Mouse (Mus musculus) CH12.LX (cell line): ENCODE measurements around the gene Cask. TPM values are rescaled to one million over a fixed set of nuclear protein-coding genes. Genes with fewer than 3 reads are reported as not detected.

Experiments
- DNase-seq: peaks from one replicate; pipeline ENCODE4 v3.0.0-alpha.2; 2013; ENCODE audit errors: extremely low read depth
- H3K27ac ChIP-seq: 2 replicates; pipeline ENCODE4 v1.5.1; 2012; ENCODE audit warnings: low read depth, mild to moderate bottlenecking, control low read depth, moderate library complexity; ENCODE audit not compliant: insufficient read depth
- H3K27me3 ChIP-seq: replicated peaks from 2 replicates; pipeline ENCODE3; 2012; ENCODE audit warnings: inconsistent platforms
- H3K36me3 ChIP-seq, 2 experiments: replicated peaks in 1 of 2; 2 replicates each; pipeline versions ENCODE3 to v1.6.1; 2012; ENCODE audit warnings: inconsistent platforms in 1 of 2, low read length in 1 of 2, mild to moderate bottlenecking in 1 of 2, mixed read lengths in 1 of 2, moderate library complexity in 1 of 2; ENCODE audit not compliant: control insufficient read depth in 1 of 2, insufficient read depth in 1 of 2
- H3K4me1 ChIP-seq, 2 experiments: 2 replicates each; pipeline ENCODE4 v1.6.1; 2012; ENCODE audit warnings: inconsistent platforms in 1 of 2, moderate library complexity in 1 of 2; ENCODE audit not compliant: insufficient read depth in 2 of 2, control insufficient read depth in 1 of 2
- H3K4me2 ChIP-seq: 2 replicates; pipeline ENCODE4 v1.6.1; 2012; ENCODE audit warnings: low read depth, mild to moderate bottlenecking, control low read depth; ENCODE audit not compliant: poor library complexity, insufficient read depth, severe bottlenecking
- H3K4me3 ChIP-seq, 3 experiments: fragments of 150-350 bp in 1 of 3; sonication (generic) in 1 of 3; replicated peaks in 1 of 3; 2 replicates each; pipeline versions ENCODE3 to v1.5.1; 2011 to 2012; ENCODE audit warnings: low read depth in 2 of 3, low read length in 2 of 3, mild to moderate bottlenecking in 2 of 3, moderate library complexity in 2 of 3, control low read depth in 1 of 3, improper control_type of control experiment in 1 of 3, inconsistent platforms in 1 of 3, mixed read lengths in 1 of 3; ENCODE audit not compliant: poor library complexity in 1 of 3
- H3K79me2 ChIP-seq: replicated peaks from 2 replicates; pipeline ENCODE4 v1.6.1; 2012; ENCODE audit warnings: mild to moderate bottlenecking, moderate library complexity; ENCODE audit not compliant: control insufficient read depth, poor library complexity, insufficient read depth, severe bottlenecking; ENCODE audit errors: extremely low read depth
- H3K9ac ChIP-seq: 2 replicates; pipeline ENCODE4 v1.6.1; 2012; ENCODE audit warnings: low read depth, mild to moderate bottlenecking, control low read depth, moderate library complexity; ENCODE audit not compliant: insufficient read depth
- H3K9me3 ChIP-seq: replicated peaks from 2 replicates; pipeline ENCODE3; 2012; ENCODE audit warnings: low read length, inconsistent platforms, mixed read lengths
- CHD1 ChIP-seq: IDR thresholded peaks from 2 replicates; pipeline ENCODE4 v1.6.1; 2012; ENCODE audit warnings: low read depth, low read length, improper control_type of control experiment, inconsistent platforms
- CHD2 ChIP-seq: IDR thresholded peaks from 2 replicates; pipeline ENCODE4 v1.6.1; 2011; ENCODE audit warnings: low read length, improper control_type of control experiment
- CTCF ChIP-seq, 2 experiments: IDR thresholded peaks in 1 of 2; conservative IDR thresholded peaks in 1 of 2; 2 replicates each; pipeline ENCODE4 v1.5.1; 2011 to 2012; ENCODE audit warnings: low read depth in 2 of 2, low read length in 2 of 2, improper control_type of control experiment in 1 of 2, inconsistent platforms in 1 of 2, mild to moderate bottlenecking in 1 of 2, moderate library complexity in 1 of 2
- E2F4 ChIP-seq: IDR thresholded peaks from 2 replicates; pipeline ENCODE4 v1.6.1; 2011; ENCODE audit warnings: low read depth, low read length, improper control_type of control experiment; ENCODE audit not compliant: insufficient replicate concordance
- ELF1 ChIP-seq: IDR thresholded peaks from 2 replicates; pipeline ENCODE4 v1.6.1; 2014; ENCODE audit warnings: low read depth, mild to moderate bottlenecking, inconsistent platforms, low read length, improper control_type of control experiment
- ETS1 ChIP-seq: conservative IDR thresholded peaks from 2 replicates; pipeline ENCODE4 v1.6.1; 2012; ENCODE audit warnings: low read depth, mild to moderate bottlenecking, inconsistent platforms, low read length, improper control_type of control experiment, moderate library complexity
- GABPA ChIP-seq: IDR thresholded peaks from 2 replicates; pipeline ENCODE4 v1.6.1; 2012; ENCODE audit warnings: low read depth, low read length, improper control_type of control experiment, inconsistent platforms; ENCODE audit not compliant: insufficient replicate concordance
- IRF4 ChIP-seq: IDR thresholded peaks from 2 replicates; pipeline ENCODE4 v1.6.1; 2014; ENCODE audit warnings: low read depth, mild to moderate bottlenecking, inconsistent platforms, low read length, improper control_type of control experiment
- JUND ChIP-seq: conservative IDR thresholded peaks from 2 replicates; pipeline ENCODE4 v1.6.1; 2011; ENCODE audit warnings: low read depth, low read length, improper control_type of control experiment
- KAT2A ChIP-seq: IDR thresholded peaks from 2 replicates; pipeline ENCODE4 v1.6.1; 2012; ENCODE audit warnings: low read length, improper control_type of control experiment, inconsistent platforms; ENCODE audit not compliant: insufficient replicate concordance
- MAFK ChIP-seq: IDR thresholded peaks from 2 replicates; pipeline ENCODE4 v1.6.1; 2011; ENCODE audit warnings: low read length, improper control_type of control experiment; ENCODE audit not compliant: insufficient replicate concordance
- MAZ ChIP-seq: IDR thresholded peaks from 2 replicates; pipeline ENCODE4 v1.6.1; 2012; ENCODE audit warnings: low read depth, mild to moderate bottlenecking, inconsistent platforms, low read length, improper control_type of control experiment, moderate library complexity
- MEF2A ChIP-seq: IDR thresholded peaks from 2 replicates; pipeline ENCODE4 v1.6.1; 2014; ENCODE audit warnings: low read depth, mild to moderate bottlenecking, inconsistent platforms, low read length, improper control_type of control experiment, borderline replicate concordance
- MYC ChIP-seq: IDR thresholded peaks from 2 replicates; pipeline ENCODE4 v1.6.1; 2011; ENCODE audit warnings: low read depth, mild to moderate bottlenecking, improper control_type of control experiment, low read length
- POLR2A ChIP-seq: IDR thresholded peaks from 2 replicates; pipeline ENCODE4 v1.6.1; 2011; ENCODE audit warnings: low read depth, mild to moderate bottlenecking, improper control_type of control experiment, low read length
- POLR2AphosphoS2 ChIP-seq: IDR thresholded peaks from 2 replicates; pipeline ENCODE4 v1.6.1; 2011; ENCODE audit warnings: low read depth, low read length, improper control_type of control experiment
- SIN3A ChIP-seq: IDR thresholded peaks from 2 replicates; pipeline ENCODE4 v1.6.1; 2012; ENCODE audit warnings: low read length, improper control_type of control experiment, inconsistent platforms
- TBP ChIP-seq: conservative IDR thresholded peaks from 2 replicates; pipeline ENCODE4 v1.6.1; 2011; ENCODE audit warnings: low read depth, low read length, improper control_type of control experiment
- TCF12 ChIP-seq: IDR thresholded peaks from 2 replicates; pipeline ENCODE4 v1.6.1; 2014; ENCODE audit warnings: low read depth, mild to moderate bottlenecking, inconsistent platforms, low read length, improper control_type of control experiment
- USF1 ChIP-seq: IDR thresholded peaks from 2 replicates; pipeline ENCODE4 v1.6.1; 2014; ENCODE audit warnings: low read depth, mild to moderate bottlenecking, inconsistent platforms, low read length, improper control_type of control experiment
- ZC3H11A ChIP-seq: IDR thresholded peaks from 2 replicates; pipeline ENCODE4 v1.6.1; 2012; ENCODE audit warnings: low read depth, mild to moderate bottlenecking, inconsistent platforms, low read length, improper control_type of control experiment
- ZKSCAN1 ChIP-seq: IDR thresholded peaks from 2 replicates; pipeline ENCODE4 v1.6.1; 2012; ENCODE audit warnings: low read depth, inconsistent platforms, low read length, improper control_type of control experiment, borderline replicate concordance
- ZMIZ1 ChIP-seq: IDR thresholded peaks from 2 replicates; pipeline ENCODE4 v1.6.1; 2012; ENCODE audit warnings: low read depth, mild to moderate bottlenecking, inconsistent platforms, low read length, improper control_type of control experiment
- ZNF384 ChIP-seq: IDR thresholded peaks from 2 replicates; pipeline ENCODE4 v1.6.1; 2012; ENCODE audit warnings: low read depth, low read length, improper control_type of control experiment, inconsistent platforms
- dilution Hi-C: fragments of 300-500 bp; cut with MboI; formaldehyde crosslinking; loops from 2 replicates; pipeline ENCODE4 v1.14.3; 2020; ENCODE audit warnings: low sequenced_read_pairs; ENCODE audit not compliant: extremely low pct_unique_long_range_greater_than_20kb, extremely low pct_ligation_motif_present
- in situ Hi-C: fragments of 300-500 bp; cut with MboI; formaldehyde crosslinking; loops from 3 replicates; pipeline ENCODE4 v1.14.3; 2019; ENCODE audit warnings: low sequenced_read_pairs, low pct_ligation_motif_present, low pct_unique_long_range_greater_than_20kb, mixed read lengths
- polyA plus RNA-seq: library from polyadenylated mRNA; unstranded; fragments of >175 nt; gene quantifications from 2 replicates; pipeline ENCODE4 v1.2.1, GENCODE M21; 2012; ENCODE audit warnings: low read depth; ENCODE audit not compliant: insufficient read length
- total RNA-seq, 2 experiments: library from RNA; depleted of rRNA; stranded (reverse); fragments of 300-350 nt in 1 of 2; fragments of >200 nt in 1 of 2; gene quantifications; 2 replicates each; pipeline ENCODE4 v1.2.3; 2012 to 2014

Gene Cask
- total and polyA plus RNA-seq, 3 experiments: 0.40 to 5.0 (median 0.49) TPM

GRCm38 (mm10) chrX:13631599-13632283 lies 219.4 kb downstream of the Cask start, which contains the start of gene Gpr34:
Gpr34 (plus strand) TSS chrX:13632089.
- TF ChIP-seq MYC (no peak), POLR2A (no peak), GABPA (no peak), KAT2A (no peak), CHD1 (no peak), ZKSCAN1 (no peak), IRF4 (no peak), TCF12 (no peak), MEF2A (no peak), E2F4 (no peak), USF1 (no peak), ETS1 (no peak), MAFK (no peak), ELF1 (no peak), SIN3A (0 out of 2 replicates have a peak, but pooled peaks have one; percentile 28), ZNF384 (peak; percentile 67), JUND (0 out of 2 replicates have a peak, but pooled peaks have one; percentile 3)
- Histone ChIP-seq H3K4me2 (peak within 1 kb of the TSS; percentile 75), H3K79me2 (no peaks in the 10 kb centered on the region), H3K9ac (peak within 1 kb of the TSS; percentile 39; the same call in 1 of the 2 replicates), H3K27me3 (no peaks in the 10 kb centered on the region), H3K36me3 (no peaks in the 10 kb centered on the region), H3K4me1 (peaks cover 0 to 6% of the 10 kb centered on the region in 2 experiments; a peak in 1 of 4 replicates), H3K27ac (no peak within 1 kb of the TSS), H3K4me3 (peak within 1 kb of the TSS in 1 of 3 experiments; percentile 20), H3K9me3 (no peaks in the 10 kb centered on the region)
- dilution Hi-C loops (no loop called here), in situ Hi-C loops (no loop called here)
- peak; percentile 38 for DNase-seq

GRCm38 (mm10) chrX:13622654-13623053 lies 228.5 kb downstream of the Cask start:
- dilution Hi-C loops (no loop called here), in situ Hi-C loops (no loop called here)
- Histone ChIP-seq H3K9me3 (no peaks in the 10 kb centered on the region), H3K36me3 (no peaks in the 10 kb centered on the region), H3K27ac (no peak overlapping the region), H3K79me2 (no peaks in the 10 kb centered on the region), H3K4me3 (no peak overlapping the region), H3K9ac (no peak overlapping the region), H3K27me3 (no peaks in the 10 kb centered on the region), H3K4me2 (no peak overlapping the region), H3K4me1 (no peaks in the 10 kb centered on the region; a peak in 1 of 4 replicates)
- no peak for TF ChIP-seq CTCF (conservative IDR thresholded peaks at IDR 0.05 in 1 of 2, IDR thresholded peaks at IDR 0.05 in 1 of 2; ENCODE audit: low read depth in 2 of 2, low read length in 2 of 2)
- TF ChIP-seq E2F4: no peak
- TF ChIP-seq JUND: no peak
- TF ChIP-seq ZMIZ1: no peak
- no peak for TF ChIP-seq MAZ
- no peak for TF ChIP-seq ZC3H11A
- no peak for TF ChIP-seq GABPA
- no peak for TF ChIP-seq TBP
- TF ChIP-seq POLR2AphosphoS2: no peak
- TF ChIP-seq KAT2A: no peak
- TF ChIP-seq CHD2: no peak
- no peak for DNase-seq
